Mouse (Mus musculus): ENCODE measurements around the gene Prickle1. TPM values are rescaled to one million over a fixed set of nuclear protein-coding genes. Genes with fewer than 3 reads are reported as not detected.

The Prickle1 gene
- polyA plus RNA-seq, 1 experiment from 2014 or later: 26.1 TPM

DNA sequence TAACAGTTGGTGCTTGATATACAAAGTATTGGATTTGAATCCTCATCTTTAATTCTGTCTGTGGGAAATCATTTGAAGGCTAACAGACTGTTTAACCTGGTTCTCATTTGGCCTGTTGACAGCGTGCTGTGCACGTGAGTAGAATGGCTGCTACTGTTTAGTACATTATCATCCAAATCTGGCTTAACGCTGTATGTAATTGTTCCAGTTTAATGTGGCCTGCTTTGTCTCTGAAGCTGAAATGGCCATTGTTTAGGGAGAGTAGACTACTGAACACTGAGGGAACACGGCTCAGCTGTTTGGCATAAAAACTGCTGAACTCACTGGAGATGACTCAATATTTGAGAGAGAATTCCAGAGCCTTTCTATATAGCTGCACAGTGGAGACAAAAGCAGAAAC lies 116.2 kb downstream of the Prickle1 start:
- H3K9me3 ChIP-seq (ENCODE audit: low read length): no peaks in the 10 kb centered on the region
- H3K4me1 ChIP-seq (ENCODE audit: insufficient read depth, low read depth, low read length): no peaks in the 10 kb centered on the region; the same call in 1 of the 2 replicates
- no peak overlapping the region for H3K4me2 ChIP-seq (replicated peaks; ENCODE audit: low read depth, low read length)
- WGBS: 57% methylated on average over 4 of the region's 4 CpGs
- ATAC-seq: no peak
- H3K36me3 ChIP-seq (ENCODE audit: insufficient read depth, low read length): no peaks in the 10 kb centered on the region
- no peak for DNase-seq (ENCODE audit: low spot score)
- TF ChIP-seq EP300 (IDR thresholded peaks at IDR 0.05) (no peak), CTCF (IDR thresholded peaks at IDR 0.05) (no peak)
- no peak overlapping the region for H3K27ac ChIP-seq (ENCODE audit: low read length)
- H3K9ac ChIP-seq (replicated peaks; ENCODE audit: low read depth): no peak overlapping the region
- H3K4me3 ChIP-seq (ENCODE audit: low read depth, low read length): no peak overlapping the region
- H3K27me3 ChIP-seq (replicated peaks; ENCODE audit: insufficient read depth, low read length): no peaks in the 10 kb centered on the region

DNA sequence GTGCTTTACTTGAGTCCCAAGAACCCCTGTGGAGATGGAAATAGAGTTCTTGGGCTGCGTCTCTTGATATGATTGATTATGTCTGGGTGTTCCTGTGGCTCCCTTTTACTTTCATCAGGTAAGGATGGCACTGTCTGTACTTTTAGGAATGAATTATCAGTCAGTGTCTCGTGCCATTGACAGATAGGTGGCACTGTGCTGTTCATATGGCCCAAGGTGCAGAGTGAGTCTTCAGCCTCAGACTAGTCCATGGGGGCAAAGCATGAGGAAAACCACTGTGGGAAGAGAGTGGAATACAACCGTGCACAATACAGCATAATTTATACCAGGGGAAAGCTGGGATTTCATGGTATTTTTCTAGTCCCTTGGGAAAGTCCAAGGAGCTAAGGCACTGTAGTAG lies 117.0 kb downstream of the Prickle1 start:
- no peak overlapping the region for H3K27ac ChIP-seq (ENCODE audit: low read length)
- no peak overlapping the region for H3K4me2 ChIP-seq (replicated peaks; ENCODE audit: low read depth, low read length)
- DNase-seq (ENCODE audit: low spot score) (no peak), ATAC-seq (no peak)
- H3K4me1 ChIP-seq (ENCODE audit: insufficient read depth, low read depth, low read length): no peaks in the 10 kb centered on the region; the same call in 1 of the 2 replicates
- H3K9me3 ChIP-seq (ENCODE audit: low read length): no peaks in the 10 kb centered on the region
- H3K27me3 ChIP-seq (replicated peaks; ENCODE audit: insufficient read depth, low read length): no peaks in the 10 kb centered on the region
- peak; percentile 40 for TF ChIP-seq CTCF (IDR thresholded peaks at IDR 0.05)
- TF ChIP-seq EP300 (IDR thresholded peaks at IDR 0.05): no peak
- H3K9ac ChIP-seq (replicated peaks; ENCODE audit: low read depth): no peak overlapping the region
- no peak overlapping the region for H3K4me3 ChIP-seq (ENCODE audit: low read depth, low read length)
- WGBS: 81% methylated on average over 3 of the region's 3 CpGs
- H3K36me3 ChIP-seq (ENCODE audit: insufficient read depth, low read length): no peaks in the 10 kb centered on the region

DNA sequence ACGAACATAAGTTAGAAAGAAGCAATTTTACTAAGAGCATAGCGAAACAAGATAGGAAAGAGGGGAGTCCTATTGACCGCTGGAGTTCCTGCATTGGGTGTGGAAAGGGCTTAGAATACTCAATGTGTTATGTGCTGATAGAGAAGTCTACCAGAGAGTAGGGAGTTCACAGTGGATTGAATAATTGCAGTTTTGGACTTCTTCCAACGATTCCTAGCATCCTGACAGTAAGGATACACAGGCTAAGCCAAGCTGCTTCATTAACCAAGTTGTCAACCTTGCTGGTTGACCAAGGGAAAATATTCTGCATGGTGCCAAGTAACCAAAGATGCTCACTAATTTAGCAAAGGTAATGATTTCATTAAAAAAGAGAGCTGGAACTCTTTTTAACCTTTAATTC lies 118.0 kb downstream of the Prickle1 start:
- Histone ChIP-seq H3K9ac (replicated peaks; ENCODE audit: low read depth) (no peak overlapping the region), H3K4me3 (ENCODE audit: low read depth, low read length) (no peak overlapping the region), H3K27me3 (replicated peaks; ENCODE audit: insufficient read depth, low read length) (no peaks in the 10 kb centered on the region), H3K36me3 (ENCODE audit: insufficient read depth, low read length) (no peaks in the 10 kb centered on the region), H3K9me3 (ENCODE audit: low read length) (no peaks in the 10 kb centered on the region), H3K27ac (ENCODE audit: low read length) (no peak overlapping the region), H3K4me1 (ENCODE audit: insufficient read depth, low read depth, low read length) (no peaks in the 10 kb centered on the region), H3K4me2 (replicated peaks; ENCODE audit: low read depth, low read length) (no peak overlapping the region)
- TF ChIP-seq EP300 (IDR thresholded peaks at IDR 0.05) (0 out of 2 replicates have a peak, but pooled peaks have one; percentile 20), CTCF (IDR thresholded peaks at IDR 0.05) (no peak)
- WGBS: 61% methylated on average over 4 of the region's 4 CpGs
- DNase-seq (ENCODE audit: low spot score): no peak
- no peak for ATAC-seq

DNA sequence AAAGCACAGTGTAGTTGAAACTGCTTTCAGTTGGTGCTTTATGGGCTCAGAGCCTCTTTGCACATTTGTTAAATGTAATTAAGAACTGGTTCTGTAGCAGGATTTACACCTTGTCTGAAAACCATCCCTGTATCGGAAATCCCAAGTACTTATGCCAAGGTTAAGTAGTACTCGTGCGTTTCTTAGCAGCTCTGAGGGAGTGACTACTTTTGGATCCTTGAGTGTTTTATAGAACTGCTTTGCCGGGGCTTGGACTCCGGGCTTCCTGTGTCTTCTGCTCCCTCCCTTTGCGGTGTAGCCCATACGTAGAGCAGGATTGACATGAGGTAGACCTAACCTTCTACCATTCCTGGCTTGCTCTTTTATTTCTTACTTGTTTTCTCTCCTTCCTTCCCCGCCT lies 120.0 kb downstream of the Prickle1 start:
- DNase-seq (ENCODE audit: low spot score) (peak; percentile 73), ATAC-seq (peak; percentile 75)
- Histone ChIP-seq H3K27me3 (replicated peaks; ENCODE audit: insufficient read depth, low read length) (no peaks in the 10 kb centered on the region), H3K4me2 (replicated peaks; ENCODE audit: low read depth, low read length) (0 out of 2 replicates have a peak overlapping the region, but pooled peaks have one; percentile 9), H3K9ac (replicated peaks; ENCODE audit: low read depth) (no peak overlapping the region), H3K27ac (ENCODE audit: low read length) (no peak overlapping the region), H3K4me1 (ENCODE audit: insufficient read depth, low read depth, low read length) (no peaks in the 10 kb centered on the region), H3K36me3 (ENCODE audit: insufficient read depth, low read length) (no peaks in the 10 kb centered on the region), H3K9me3 (ENCODE audit: low read length) (no peaks in the 10 kb centered on the region), H3K4me3 (ENCODE audit: low read depth, low read length) (no peak overlapping the region)
- 33% methylated on average over 8 of the region's 8 CpGs for WGBS
- TF ChIP-seq CTCF (IDR thresholded peaks at IDR 0.05): no peak
- TF ChIP-seq EP300 (IDR thresholded peaks at IDR 0.05): 0 out of 2 replicates have a peak, but pooled peaks have one; percentile 17

DNA sequence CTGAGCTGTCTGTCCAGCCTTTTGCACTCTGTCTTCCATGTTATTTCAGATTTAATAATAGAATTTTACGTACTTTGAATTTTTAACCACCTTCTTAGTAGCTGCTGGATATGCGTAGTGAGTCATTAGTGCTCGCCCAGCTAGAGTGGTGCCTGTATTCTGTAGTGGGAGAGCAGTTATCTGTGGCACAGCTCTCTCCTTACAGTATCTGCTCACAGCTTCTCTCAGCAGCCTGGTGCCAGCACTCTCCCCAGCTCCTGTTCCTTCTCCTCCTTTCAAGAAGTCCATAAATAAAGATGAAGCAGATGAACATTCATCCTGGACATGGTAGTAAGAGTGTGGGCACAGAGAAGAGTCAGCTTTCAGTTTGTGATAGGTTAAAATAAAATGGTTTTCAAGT lies 121.4 kb downstream of the Prickle1 start:
- no peaks in the 10 kb centered on the region for H3K27me3 ChIP-seq (replicated peaks; ENCODE audit: insufficient read depth, low read length)
- no peak overlapping the region for H3K27ac ChIP-seq (ENCODE audit: low read length)
- H3K9ac ChIP-seq (replicated peaks; ENCODE audit: low read depth): no peak overlapping the region
- ATAC-seq (no peak), DNase-seq (ENCODE audit: low spot score) (no peak)
- no peak for TF ChIP-seq EP300 (IDR thresholded peaks at IDR 0.05)
- TF ChIP-seq CTCF (IDR thresholded peaks at IDR 0.05): no peak
- H3K4me3 ChIP-seq (ENCODE audit: low read depth, low read length): no peak overlapping the region
- H3K36me3 ChIP-seq (ENCODE audit: insufficient read depth, low read length): no peaks in the 10 kb centered on the region
- H3K4me2 ChIP-seq (replicated peaks; ENCODE audit: low read depth, low read length): no peak overlapping the region
- WGBS: 86% methylated on average over 3 of the region's 3 CpGs
- no peaks in the 10 kb centered on the region for H3K4me1 ChIP-seq (ENCODE audit: insufficient read depth, low read depth, low read length)
- H3K9me3 ChIP-seq (ENCODE audit: low read length): no peaks in the 10 kb centered on the region

DNA sequence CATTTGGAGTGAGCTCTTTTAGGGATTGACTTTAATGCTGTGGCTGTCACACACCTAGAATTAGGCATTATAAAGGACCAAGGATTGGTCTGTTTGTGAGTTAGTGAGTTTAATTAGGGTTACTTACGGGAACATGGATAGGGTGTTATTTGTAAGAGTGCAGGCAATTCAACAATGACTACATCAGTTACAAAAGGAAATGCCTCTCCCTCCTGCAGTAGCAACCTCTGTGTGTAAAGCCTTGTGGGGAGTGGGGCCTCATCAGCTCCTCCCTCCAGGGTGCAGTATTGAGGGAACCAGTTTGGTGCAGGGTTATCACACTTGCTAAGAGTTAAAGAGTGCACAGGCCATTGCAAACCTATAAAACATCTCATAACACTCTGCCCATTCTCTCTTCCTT lies 123.6 kb downstream of the Prickle1 start:
- no peaks in the 10 kb centered on the region for H3K27me3 ChIP-seq (replicated peaks; ENCODE audit: insufficient read depth, low read length)
- WGBS: 73% methylated on average over 1 of the region's 1 CpGs
- H3K4me2 ChIP-seq (replicated peaks; ENCODE audit: low read depth, low read length): no peak overlapping the region
- H3K9ac ChIP-seq (replicated peaks; ENCODE audit: low read depth): no peak overlapping the region
- H3K4me1 ChIP-seq (ENCODE audit: insufficient read depth, low read depth, low read length): no peaks in the 10 kb centered on the region
- DNase-seq (ENCODE audit: low spot score) (no peak), ATAC-seq (no peak)
- H3K9me3 ChIP-seq (ENCODE audit: low read length): no peaks in the 10 kb centered on the region
- H3K36me3 ChIP-seq (ENCODE audit: insufficient read depth, low read length): no peaks in the 10 kb centered on the region
- TF ChIP-seq EP300 (IDR thresholded peaks at IDR 0.05): no peak
- TF ChIP-seq CTCF (IDR thresholded peaks at IDR 0.05): peak; percentile 32
- no peak overlapping the region for H3K4me3 ChIP-seq (ENCODE audit: low read depth, low read length)
- H3K27ac ChIP-seq (ENCODE audit: low read length): no peak overlapping the region

DNA sequence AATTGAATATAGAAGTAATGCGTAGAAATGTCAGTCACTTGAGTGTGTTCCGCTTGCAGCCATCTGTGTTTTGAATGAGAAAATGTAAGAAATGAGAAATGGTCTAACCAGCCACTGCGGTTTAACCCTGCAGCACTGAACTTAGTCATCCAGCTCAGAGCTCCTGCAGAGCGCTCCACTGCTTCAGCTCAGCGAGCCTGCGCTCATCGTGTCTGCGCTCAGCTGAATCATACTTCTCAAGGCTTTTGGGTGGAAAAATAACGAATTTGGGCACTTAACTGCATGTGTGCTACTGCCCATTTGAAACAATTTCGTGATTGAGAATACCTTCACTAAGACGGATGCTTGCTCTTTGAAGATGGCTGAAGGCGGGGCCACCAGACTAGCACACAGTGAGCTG lies 124.0 kb downstream of the Prickle1 start:
- Histone ChIP-seq H3K4me3 (ENCODE audit: low read depth, low read length) (no peak overlapping the region), H3K4me1 (ENCODE audit: insufficient read depth, low read depth, low read length) (no peaks in the 10 kb centered on the region), H3K27me3 (replicated peaks; ENCODE audit: insufficient read depth, low read length) (no peaks in the 10 kb centered on the region), H3K9ac (replicated peaks; ENCODE audit: low read depth) (no peak overlapping the region), H3K9me3 (ENCODE audit: low read length) (no peaks in the 10 kb centered on the region), H3K27ac (ENCODE audit: low read length) (no peak overlapping the region), H3K36me3 (ENCODE audit: insufficient read depth, low read length) (no peaks in the 10 kb centered on the region), H3K4me2 (replicated peaks; ENCODE audit: low read depth, low read length) (no peak overlapping the region)
- no peak for ATAC-seq
- TF ChIP-seq EP300 (IDR thresholded peaks at IDR 0.05) (no peak), CTCF (IDR thresholded peaks at IDR 0.05) (no peak)
- no peak for DNase-seq (ENCODE audit: low spot score)
- 85% methylated on average over 12 of the region's 12 CpGs for WGBS

Measured in lung, postnatal 0 days (tissue).